Mouse (Mus musculus) hindbrain, embryonic 16.5 days (tissue): Measurements from ENCODE around the gene Ifna5. TPM values are rescaled to one million over a fixed set of nuclear protein-coding genes. Genes with fewer than 3 reads are reported as not detected.

Experiments
- ATAC-seq: fragments of 200-750 bp; cut with Nextera tagmentation; 2 replicates; pipeline ENCODE4 v1.8.0; 2017; ENCODE audit warnings: moderate TSS enrichment, moderate library complexity
- H3K27ac ChIP-seq: fragments of 300-500 bp; sonication (generic); 2 replicates; pipeline ENCODE4 v1.5.1; 2014; ENCODE audit warnings: low read depth, mild to moderate bottlenecking, control low read depth, low read length, moderate library complexity
- H3K27me3 ChIP-seq: fragments of 300-500 bp; sonication (generic); replicated peaks from 2 replicates; pipeline ENCODE4 v1.6.1; 2014; ENCODE audit warnings: low read length; ENCODE audit not compliant: control insufficient read depth, insufficient read depth
- H3K36me3 ChIP-seq: fragments of 300-500 bp; sonication (generic); 2 replicates; pipeline ENCODE4 v1.6.1; 2014; ENCODE audit warnings: mild to moderate bottlenecking, low read length, moderate library complexity, mixed read lengths; ENCODE audit not compliant: control insufficient read depth, insufficient read depth
- H3K4me1 ChIP-seq: fragments of 300-500 bp; sonication (generic); 2 replicates; pipeline ENCODE4 v1.6.1; 2014; ENCODE audit warnings: low read depth, low read length; ENCODE audit not compliant: control insufficient read depth, insufficient read depth
- H3K4me2 ChIP-seq: fragments of 300-500 bp; sonication (generic); 2 replicates; pipeline ENCODE4 v1.6.1; 2014; ENCODE audit warnings: mild to moderate bottlenecking, low read length, control low read depth, moderate library complexity
- H3K4me3 ChIP-seq: fragments of 300-500 bp; sonication (generic); 2 replicates; pipeline ENCODE4 v1.5.1; 2014; ENCODE audit warnings: mild to moderate bottlenecking, low read length, control low read depth, moderate library complexity
- H3K9ac ChIP-seq: fragments of 300-500 bp; sonication (generic); 2 replicates; pipeline ENCODE4 v1.6.1; 2014; ENCODE audit warnings: low read depth, mild to moderate bottlenecking, control low read depth, low read length, moderate library complexity
- H3K9me3 ChIP-seq: fragments of 300-500 bp; sonication (generic); 2 replicates; pipeline ENCODE4 v1.6.1; 2014; ENCODE audit warnings: mild to moderate bottlenecking, low read length, moderate library complexity; ENCODE audit not compliant: control insufficient read depth
- WGBS: fragments of 180-500 bp; shearing (Covaris S2); extraction: QIAGEN DNeasy Blood & Tissue Kit; methylation state at CpG from one replicate; pipeline ENCODE4 v1.1.7; 2014; 5-methylcytosine and 5-hydroxymethylcytosine counted together
- polyA plus RNA-seq: library from polyadenylated mRNA; unstranded; fragments of >200 nt; fragmentation: Nextera tagmentation; extraction: Ambion mirVana; gene quantifications from 2 replicates; pipeline ENCODE4 v1.2.1, GENCODE M21; 2015

The Ifna5 gene
- polyA plus RNA-seq, 1 experiment from 2014 or later = not detected

- H3K4me2 ChIP-seq = no peak overlapping the region
- H3K4me1 ChIP-seq = no peaks in the 10 kb centered on the region
- H3K4me3 ChIP-seq = no peak overlapping the region
- no peak for ATAC-seq
- H3K36me3 ChIP-seq = no peaks in the 10 kb centered on the region
- H3K9me3 ChIP-seq = no peaks in the 10 kb centered on the region
- WGBS = 63% methylated on average over 4 of the region's 4 CpGs
- H3K27me3 ChIP-seq = no peaks in the 10 kb centered on the region; the same call in 1 of the 2 replicates
- H3K27ac ChIP-seq = no peak overlapping the region
- no peak overlapping the region for H3K9ac ChIP-seq
Observed at GRCm38 (mm10) chr4:88875435-88876095, 40.2 kb downstream of the Ifna5 start.

DNA sequence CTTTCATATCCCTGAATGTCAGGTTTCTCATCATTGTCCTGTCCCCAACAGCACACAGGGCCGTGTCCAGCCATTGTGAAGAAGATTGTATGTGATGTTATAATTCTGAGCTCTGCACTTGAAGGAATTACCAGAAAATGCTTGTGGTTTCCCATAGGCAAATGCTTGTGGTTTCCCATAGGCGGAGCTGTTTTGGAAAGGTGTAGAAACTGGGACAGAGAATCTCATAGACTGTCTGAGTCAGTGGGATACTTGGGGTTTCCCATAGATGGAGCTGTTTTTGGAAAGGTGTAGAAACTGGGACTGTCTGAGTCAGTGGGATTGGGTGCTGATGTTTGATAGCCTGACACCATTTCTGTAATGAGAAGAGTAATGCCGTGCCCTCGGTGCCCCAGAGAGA is 41.2 kb downstream of the Ifna5 start:
- Histone ChIP-seq H3K27ac (no peak overlapping the region), H3K4me1 (no peaks in the 10 kb centered on the region), H3K4me2 (no peak overlapping the region), H3K36me3 (no peaks in the 10 kb centered on the region), H3K27me3 (no peaks in the 10 kb centered on the region), H3K4me3 (no peak overlapping the region), H3K9ac (no peak overlapping the region), H3K9me3 (no peaks in the 10 kb centered on the region)
- no peak for ATAC-seq
- WGBS = 82% methylated on average over 4 of the region's 4 CpGs

GRCm38 (mm10) chr4:88878246-88878645 is 42.9 kb downstream of the Ifna5 start:
- Histone ChIP-seq H3K9me3 (no peaks in the 10 kb centered on the region), H3K27ac (no peak overlapping the region), H3K4me2 (no peak overlapping the region), H3K36me3 (no peaks in the 10 kb centered on the region), H3K4me1 (no peaks in the 10 kb centered on the region), H3K9ac (no peak overlapping the region), H3K4me3 (no peak overlapping the region), H3K27me3 (no peaks in the 10 kb centered on the region)
- no peak for ATAC-seq
- WGBS = 45% methylated on average over 10 of the region's 10 CpGs

- Histone ChIP-seq H3K9me3 (no peaks in the 10 kb centered on the region), H3K27me3 (no peaks in the 10 kb centered on the region), H3K4me3 (no peak overlapping the region), H3K36me3 (no peaks in the 10 kb centered on the region), H3K27ac (no peak overlapping the region), H3K4me1 (no peaks in the 10 kb centered on the region), H3K9ac (no peak overlapping the region), H3K4me2 (no peak overlapping the region)
- 73% methylated on average over 4 of the region's 4 CpGs for WGBS
- no peak for ATAC-seq
Observed at GRCm38 (mm10) chr4:88878772-88879171, 43.4 kb downstream of the Ifna5 start.

DNA sequence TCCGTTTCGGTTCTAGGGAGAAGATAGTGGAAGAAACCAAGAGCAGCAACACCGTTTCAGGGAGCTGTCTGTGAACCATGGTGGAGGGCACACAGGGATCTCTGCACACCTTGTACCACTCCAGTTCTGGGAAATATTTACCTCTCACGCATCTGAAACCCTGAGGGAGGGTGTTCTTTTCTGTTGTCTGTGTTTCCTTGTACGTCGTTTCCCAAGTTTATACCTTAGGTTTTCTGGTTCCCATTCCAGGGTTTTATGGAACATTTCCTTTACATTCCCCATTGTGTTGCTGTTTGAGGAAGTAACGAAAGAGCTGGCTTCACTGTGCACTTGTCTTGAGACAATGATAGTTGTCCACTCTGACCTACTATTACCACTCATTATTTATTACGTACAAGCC is 44.8 kb downstream of the Ifna5 start, which contains the start of gene Ifne:
Gene Ifne (minus strand): TSS at position 101 of the 400 bp plus-strand sequence.
- WGBS = 90% methylated on average over 8 of the region's 8 CpGs
- H3K9ac ChIP-seq = no peak within 1 kb of the TSS
- H3K4me1 ChIP-seq = no peaks in the 10 kb centered on the region
- H3K4me2 ChIP-seq = no peak within 1 kb of the TSS
- no peaks in the 10 kb centered on the region for H3K27me3 ChIP-seq
- H3K27ac ChIP-seq = no peak within 1 kb of the TSS
- no peak within 1 kb of the TSS for H3K4me3 ChIP-seq
- H3K36me3 ChIP-seq = no peaks in the 10 kb centered on the region
- no peaks in the 10 kb centered on the region for H3K9me3 ChIP-seq
- ATAC-seq = no peak

Other genes with a start within 250 kb of the Ifna5 start
- not detected in 2 replicates for gene Ifna9, start 243.1 kb upstream of the Ifna5 start, polyA plus RNA-seq
- not detected in 2 replicates for gene Ifna12, start 232.1 kb upstream of the Ifna5 start, polyA plus RNA-seq
- not detected in 2 replicates for gene C87499, start 201.1 kb upstream of the Ifna5 start, polyA plus RNA-seq
- gene Ifna13, start 191.1 kb upstream of the Ifna5 start, polyA plus RNA-seq = not detected in 2 replicates
- not detected in 2 replicates for gene Ifna16, start 158.6 kb upstream of the Ifna5 start, polyA plus RNA-seq
- gene Ifna2, start 151.6 kb upstream of the Ifna5 start, polyA plus RNA-seq = not detected in 2 replicates
- not detected in 2 replicates for gene Ifnab, start 144.2 kb upstream of the Ifna5 start, polyA plus RNA-seq
- gene Gm26566, start 113.7 kb upstream of the Ifna5 start, polyA plus RNA-seq = 1.3 and 1.5 TPM in 2 replicates
- 90.3 and 104 TPM in 2 replicates for gene Klhl9, start 113.1 kb upstream of the Ifna5 start, polyA plus RNA-seq
- not detected in 2 replicates for gene Gm13271, start 80.7 kb upstream of the Ifna5 start, polyA plus RNA-seq
- gene Gm13283, start 75.4 kb upstream of the Ifna5 start, polyA plus RNA-seq = not detected in 2 replicates
- not detected in 2 replicates for gene Gm13290, start 61.7 kb upstream of the Ifna5 start, polyA plus RNA-seq
- not detected in 2 replicates for gene Gm13289, start 58.6 kb upstream of the Ifna5 start, polyA plus RNA-seq
- not detected in 2 replicates for gene Gm13272, start 55.7 kb upstream of the Ifna5 start, polyA plus RNA-seq
- gene Ifnz, start 53.4 kb upstream of the Ifna5 start, polyA plus RNA-seq = not detected in 2 replicates
- not detected in 2 replicates for gene Gm13276, start 49.8 kb upstream of the Ifna5 start, polyA plus RNA-seq
- gene Gm13277, start 46.9 kb upstream of the Ifna5 start, polyA plus RNA-seq = not detected in 2 replicates
- gene Gm13278, start 44.0 kb upstream of the Ifna5 start, polyA plus RNA-seq = not detected in 2 replicates
- gene Gm13275, start 41.0 kb upstream of the Ifna5 start, polyA plus RNA-seq = not detected in 2 replicates
- not detected in 2 replicates for gene Gm13279, start 38.1 kb upstream of the Ifna5 start, polyA plus RNA-seq
- gene Gm13285, start 35.9 kb upstream of the Ifna5 start, polyA plus RNA-seq = 0.21 TPM in 1 of 2 replicates, not detected in the other
- not detected in 2 replicates for gene Gm13287, start 32.3 kb upstream of the Ifna5 start, polyA plus RNA-seq
- gene Gm13288, start 30.0 kb upstream of the Ifna5 start, polyA plus RNA-seq = not detected in 2 replicates
- gene Ifna7, start 19.3 kb upstream of the Ifna5 start, polyA plus RNA-seq = not detected in 2 replicates
- not detected in 2 replicates for gene Ifna11, start 15.6 kb upstream of the Ifna5 start, polyA plus RNA-seq
- not detected in 2 replicates for gene Ifna6, start 8.1 kb upstream of the Ifna5 start, polyA plus RNA-seq
- not detected in 2 replicates for gene Ifna4, start 6.3 kb downstream of the Ifna5 start, polyA plus RNA-seq
- not detected in 2 replicates for gene Ifna1, start 14.6 kb downstream of the Ifna5 start, polyA plus RNA-seq
- gene Ifne, start 44.7 kb downstream of the Ifna5 start, polyA plus RNA-seq = not detected in 2 replicates